In the genomic region with DNA sequence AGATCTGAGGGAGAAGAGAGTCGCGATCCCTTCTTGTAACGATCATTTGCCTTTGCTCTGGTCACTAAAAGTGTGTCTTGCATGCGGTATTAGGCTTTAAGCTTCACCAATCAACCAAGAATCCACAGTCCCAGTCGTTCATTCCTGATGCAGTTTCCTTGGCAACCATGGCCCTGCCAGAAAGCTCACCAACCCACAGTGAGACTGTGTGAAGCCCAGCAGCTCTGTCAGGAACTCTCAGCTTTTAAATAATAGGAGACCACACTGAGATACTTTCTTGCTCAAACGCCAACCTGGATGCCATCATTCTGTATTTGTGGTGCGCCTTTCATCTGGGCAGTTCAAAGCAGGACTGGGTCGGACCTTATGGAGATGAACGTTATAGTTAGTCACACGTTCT, we compare ENCODE assay signal across 15 mouse cellular contexts.
DNase-seq lines count a peak whose midpoint lies in the region; ATAC-seq lines count a peak whose summit lies in the region.
"Had no signal": no experiment of that assay in that cellular context is flagged by ENCODE, and none has a peak within 500 bp of the region (broad histone marks: within the 10 kb centered on the region; RNA-seq: fewer than 3 reads in every experiment).

No protein-coding gene starts in this region.

- no peak overlapping the region for H3K4me3 ChIP-seq in hindbrain, embryonic 13.5 days
- H3K4me3 ChIP-seq in midbrain, embryonic 11.5 days (ENCODE audit: low read depth, low read length) = no peak overlapping the region
- H3K4me3 ChIP-seq: embryonic facial prominence, embryonic 12.5 days; gastrocnemius, adult 2 months had no signal

- H3K4me2 ChIP-seq in hindbrain, embryonic 13.5 days = peak overlapping the region; percentile 21
- no peak overlapping the region for H3K4me2 ChIP-seq in midbrain, embryonic 11.5 days
- H3K4me2 ChIP-seq: embryonic facial prominence, embryonic 12.5 days had no signal

- peak; percentile 86 for ATAC-seq in hindbrain, embryonic 13.5 days (ENCODE audit: low FRiP score)
- peak; percentile 84 for ATAC-seq in midbrain, embryonic 11.5 days (ENCODE audit: low FRiP score)
- ATAC-seq: activated CD4-positive, CD25-positive, alpha-beta regulatory T cell, adult 4 months had no signal

- H3K27ac ChIP-seq in hindbrain, embryonic 13.5 days = no peak overlapping the region
- no peak overlapping the region for H3K27ac ChIP-seq in midbrain, embryonic 11.5 days (ENCODE audit: low read depth, low read length)
- H3K27ac ChIP-seq: embryonic facial prominence, embryonic 12.5 days; gastrocnemius, adult 2 months; kidney, postnatal 0 days had no signal

- no peaks in the 10 kb centered on the region for H3K27me3 ChIP-seq in hindbrain, embryonic 13.5 days
- no peaks in the 10 kb centered on the region for H3K27me3 ChIP-seq in midbrain, embryonic 11.5 days (ENCODE audit: control insufficient read depth, insufficient read depth, low read length)
- H3K27me3 ChIP-seq: embryonic facial prominence, embryonic 12.5 days had no signal

- H3K9me3 ChIP-seq in hindbrain, embryonic 13.5 days = no peaks in the 10 kb centered on the region
- H3K9me3 ChIP-seq in midbrain, embryonic 11.5 days (ENCODE audit: control insufficient read depth, low read length) = no peaks in the 10 kb centered on the region
- H3K9me3 ChIP-seq: embryonic facial prominence, embryonic 12.5 days had no signal

- H3K36me3 ChIP-seq in hindbrain, embryonic 13.5 days = no peaks in the 10 kb centered on the region
- H3K36me3 ChIP-seq in midbrain, embryonic 11.5 days (ENCODE audit: control insufficient read depth, insufficient read depth, low read length) = no peaks in the 10 kb centered on the region
- H3K36me3 ChIP-seq: embryonic facial prominence, embryonic 12.5 days had no signal

- DNase-seq in right cerebral cortex, adult 18-20 months = peak; percentile 55
- DNase-seq in right cerebral cortex, postnatal 4 days = no peak
- peak; percentile 91 for DNase-seq in midbrain, embryonic 11.5 days (ENCODE audit: low spot score, missing footprints)
- DNase-seq in telencephalon, adult 2 months (ENCODE audit: low read depth, low spot score) = peak; percentile 49
- DNase-seq in natural killer cell, adult 2 months (ENCODE audit: low spot score in 2 of 2) = no peak
- DNase-seq in urinary bladder, adult 2 months (ENCODE audit: low spot score) = no peak
- DNase-seq in urinary bladder, postnatal 36 days (ENCODE audit: low spot score in 2 of 2) = no peak
- DNase-seq: gastrocnemius, adult 2 months; liver; lung, postnatal 10 days; thymus, postnatal 36 days had no signal

- H3K9ac ChIP-seq in hindbrain, embryonic 13.5 days = no peak overlapping the region
- H3K9ac ChIP-seq in midbrain, embryonic 11.5 days (ENCODE audit: low read length) = no peak overlapping the region
- H3K9ac ChIP-seq: embryonic facial prominence, embryonic 12.5 days had no signal

- peaks cover 10% of the 10 kb centered on the region for H3K4me1 ChIP-seq in hindbrain, embryonic 13.5 days (replicated peaks)
- H3K4me1 ChIP-seq in midbrain, embryonic 11.5 days (ENCODE audit: control insufficient read depth, insufficient read depth, low read length) = 0 out of 2 replicates have a peak, but pooled peaks cover 2% of the 10 kb centered on the region

- WGBS in hindbrain, embryonic 13.5 days = 25% methylated on average over 10 of the region's 10 CpGs
- 29% methylated on average over 10 of the region's 10 CpGs for WGBS in midbrain, embryonic 11.5 days

Comparison
In these comparisons a context has a peak if more than half of its experiments do, and no peak if none do; other contexts are left out.
1. DNase-seq: peak in right cerebral cortex, adult 18-20 months (single experiment), midbrain, embryonic 11.5 days (single experiment) and telencephalon, adult 2 months (single experiment); none in right cerebral cortex, postnatal 4 days (single experiment), natural killer cell, adult 2 months (0 of 2), urinary bladder, adult 2 months (single experiment) and urinary bladder, postnatal 36 days (0 of 2).